Mouse (Mus musculus): ENCODE measurements at regions not wholly inside any gene's neighbourhood (a gene's known extent, or its start where the extent isn't known, plus 50 kb on each side); places are given as distances from the start of the nearest gene placed in this dataset.
"Not testable (repeated sequence)": the region's sequence is repeated elsewhere in the genome, so short reads cannot be mapped to it uniquely, and the experiment has no call there.

- no peak for TF ChIP-seq MAFK (IDR thresholded peaks at IDR 0.05; ENCODE audit: insufficient read depth, low read depth, low read length)
- Histone ChIP-seq H3K9ac (ENCODE audit: insufficient read depth, low read depth, low read length, poor library complexity, severe bottlenecking) (no peak overlapping the region), H3K36me3 (ENCODE audit: control insufficient read depth, insufficient read depth, low read length, poor library complexity, severe bottlenecking) (no peaks in the 10 kb centered on the region), H3K27ac (ENCODE audit: insufficient read depth, low read depth, low read length, poor library complexity, severe bottlenecking) (no peak overlapping the region), H3K9me3 (ENCODE audit: control insufficient read depth, insufficient read depth, low read depth, low read length) (no peaks in the 10 kb centered on the region), H3K4me3 (ENCODE audit: insufficient read depth in 1 of 2, low read depth in 1 of 2, low read length in 2 of 2, poor library complexity in 1 of 2, severe bottlenecking in 1 of 2) (no peak overlapping the region), H3K4me1 (ENCODE audit: control insufficient read depth in 2 of 2, insufficient read depth in 2 of 2, low read length in 2 of 2, poor library complexity in 1 of 2) (no peaks in the 10 kb centered on the region)
- DNase-seq (ENCODE audit: low read depth, low spot score) = no peak
- in situ Hi-C loops (cut with MboI; ENCODE audit: low sequenced_read_pairs in 2 of 2, unreplicated experiment in 2 of 2) = no loop called here
These were observed 2040.7 kb downstream of the Hace1 start for GRCm38 (mm10) chr10:47618362-47618761.

GRCm38 (mm10) chr10:47631366-47631765, 2053.7 kb downstream of the Hace1 start:
- peak; percentile 38 for DNase-seq (ENCODE audit: low read depth, low spot score)
- H3K27ac ChIP-seq (ENCODE audit: insufficient read depth, low read depth, low read length, poor library complexity, severe bottlenecking); H3K4me3 ChIP-seq (ENCODE audit: insufficient read depth in 1 of 2, low read depth in 1 of 2, low read length in 2 of 2, poor library complexity in 1 of 2, severe bottlenecking in 1 of 2); H3K4me1 ChIP-seq (ENCODE audit: control insufficient read depth in 2 of 2, insufficient read depth in 2 of 2, low read length in 2 of 2, poor library complexity in 1 of 2); H3K9ac ChIP-seq (ENCODE audit: insufficient read depth, low read depth, low read length, poor library complexity, severe bottlenecking); H3K36me3 ChIP-seq (ENCODE audit: control insufficient read depth, insufficient read depth, low read length, poor library complexity, severe bottlenecking); in situ Hi-C loops (cut with MboI; ENCODE audit: low sequenced_read_pairs in 2 of 2, unreplicated experiment in 2 of 2); H3K9me3 ChIP-seq (ENCODE audit: control insufficient read depth, insufficient read depth, low read depth, low read length): not testable (repeated sequence)

GRCm38 (mm10) chr10:47652341-47652740, 2074.7 kb downstream of the Hace1 start:
- no peak overlapping the region for H3K4me3 ChIP-seq (ENCODE audit: insufficient read depth in 1 of 2, low read depth in 1 of 2, low read length in 2 of 2, poor library complexity in 1 of 2, severe bottlenecking in 1 of 2)
- H3K9ac ChIP-seq (ENCODE audit: insufficient read depth, low read depth, low read length, poor library complexity, severe bottlenecking) = no peak overlapping the region
- no peak overlapping the region for H3K27ac ChIP-seq (ENCODE audit: insufficient read depth, low read depth, low read length, poor library complexity, severe bottlenecking)
- no peaks in the 10 kb centered on the region for H3K4me1 ChIP-seq (ENCODE audit: control insufficient read depth in 2 of 2, insufficient read depth in 2 of 2, low read length in 2 of 2, poor library complexity in 1 of 2)
- TF ChIP-seq CHD2 (IDR thresholded peaks at IDR 0.05; ENCODE audit: low read depth, low read length) (no peak), MAFK (IDR thresholded peaks at IDR 0.05; ENCODE audit: insufficient read depth, low read depth, low read length) (no peak), ZC3H11A (IDR thresholded peaks at IDR 0.05; ENCODE audit: borderline replicate concordance, low read depth, low read length) (no peak), HCFC1 (IDR thresholded peaks at IDR 0.05; ENCODE audit: borderline replicate concordance, insufficient read depth, low read length) (no peak), ZNF384 (IDR thresholded peaks at IDR 0.05; ENCODE audit: low read depth, low read length) (no peak)
- in situ Hi-C loops (cut with MboI; ENCODE audit: low sequenced_read_pairs in 2 of 2, unreplicated experiment in 2 of 2) = no loop called here
- no peaks in the 10 kb centered on the region for H3K36me3 ChIP-seq (ENCODE audit: control insufficient read depth, insufficient read depth, low read length, poor library complexity, severe bottlenecking)
- H3K9me3 ChIP-seq (ENCODE audit: control insufficient read depth, insufficient read depth, low read depth, low read length) = no peaks in the 10 kb centered on the region
- no peak for DNase-seq (ENCODE audit: low read depth, low spot score)

- Histone ChIP-seq H3K27ac (ENCODE audit: insufficient read depth, low read depth, low read length, poor library complexity, severe bottlenecking) (no peak overlapping the region), H3K36me3 (ENCODE audit: control insufficient read depth, insufficient read depth, low read length, poor library complexity, severe bottlenecking) (no peaks in the 10 kb centered on the region), H3K9ac (ENCODE audit: insufficient read depth, low read depth, low read length, poor library complexity, severe bottlenecking) (no peak overlapping the region), H3K4me1 (ENCODE audit: control insufficient read depth in 2 of 2, insufficient read depth in 2 of 2, low read length in 2 of 2, poor library complexity in 1 of 2) (no peaks in the 10 kb centered on the region), H3K9me3 (ENCODE audit: control insufficient read depth, insufficient read depth, low read depth, low read length) (no peaks in the 10 kb centered on the region), H3K4me3 (ENCODE audit: insufficient read depth in 1 of 2, low read depth in 1 of 2, low read length in 2 of 2, poor library complexity in 1 of 2, severe bottlenecking in 1 of 2) (no peak overlapping the region)
- TF ChIP-seq HCFC1 (IDR thresholded peaks at IDR 0.05; ENCODE audit: borderline replicate concordance, insufficient read depth, low read length) = no peak
- TF ChIP-seq CHD2 (IDR thresholded peaks at IDR 0.05; ENCODE audit: low read depth, low read length) = no peak
- TF ChIP-seq MAFK (IDR thresholded peaks at IDR 0.05; ENCODE audit: insufficient read depth, low read depth, low read length) = no peak
- no peak for TF ChIP-seq ZC3H11A (IDR thresholded peaks at IDR 0.05; ENCODE audit: borderline replicate concordance, low read depth, low read length)
- TF ChIP-seq ZNF384 (IDR thresholded peaks at IDR 0.05; ENCODE audit: low read depth, low read length) = no peak
- in situ Hi-C loops (cut with MboI; ENCODE audit: low sequenced_read_pairs in 2 of 2, unreplicated experiment in 2 of 2) = no loop called here
- DNase-seq (ENCODE audit: low read depth, low spot score) = no peak
These were observed 2076.6 kb downstream of the Hace1 start for GRCm38 (mm10) chr10:47654231-47654630.

All from ES-E14 (cell line).